Mouse (Mus musculus): ENCODE results near the gene Sertad4.

The Sertad4 gene

GRCm38 (mm10) chr1:192855474-192856230, at the start of gene Sertad4:
Gene Sertad4, minus strand, starts transcription at chr1:192855756.
- DNase-seq (ENCODE audit: low spot score in 2 of 2) = peak in 1 of 2 experiments; percentile 23

GRCm38 (mm10) chr1:192901516-192901915, 46.0 kb upstream of the Sertad4 start:
- DNase-seq (ENCODE audit: low spot score in 2 of 2) = no peak

- no peak for DNase-seq (ENCODE audit: low spot score in 2 of 2)
Measured at GRCm38 (mm10) chr1:192900913-192901312, 45.4 kb upstream of the Sertad4 start.

- DNase-seq (ENCODE audit: low spot score in 2 of 2) = no peak
Measured at GRCm38 (mm10) chr1:192898742-192899141, 43.2 kb upstream of the Sertad4 start.

- no peak for DNase-seq (ENCODE audit: low spot score in 2 of 2)
Measured at GRCm38 (mm10) chr1:192897218-192897617, 41.7 kb upstream of the Sertad4 start.

GRCm38 (mm10) chr1:192896076-192896475, 40.5 kb upstream of the Sertad4 start:
- no peak for DNase-seq (ENCODE audit: low spot score in 2 of 2)

GRCm38 (mm10) chr1:192890716-192891115, 35.2 kb upstream of the Sertad4 start:
- no peak for DNase-seq (ENCODE audit: low spot score in 2 of 2)

- no peak for DNase-seq (ENCODE audit: low spot score in 2 of 2)
Measured at GRCm38 (mm10) chr1:192882617-192883295, 27.2 kb upstream of the Sertad4 start.

- DNase-seq (ENCODE audit: low spot score in 2 of 2) = no peak
Measured at GRCm38 (mm10) chr1:192880130-192880529, 24.6 kb upstream of the Sertad4 start.

- DNase-seq (ENCODE audit: low spot score in 2 of 2) = no peak
Measured at GRCm38 (mm10) chr1:192879086-192879580, 23.6 kb upstream of the Sertad4 start.

GRCm38 (mm10) chr1:192872841-192873240, 17.3 kb upstream of the Sertad4 start:
- DNase-seq (ENCODE audit: low spot score in 2 of 2) = no peak

GRCm38 (mm10) chr1:192869761-192870160, 14.2 kb upstream of the Sertad4 start:
- DNase-seq (ENCODE audit: low spot score in 2 of 2) = no peak

- DNase-seq (ENCODE audit: low spot score in 2 of 2) = no peak
Measured at GRCm38 (mm10) chr1:192864440-192864839, 8.9 kb upstream of the Sertad4 start.

- no peak for DNase-seq (ENCODE audit: low spot score in 2 of 2)
Measured at GRCm38 (mm10) chr1:192861305-192861960, 5.9 kb upstream of the Sertad4 start.

GRCm38 (mm10) chr1:192860273-192860672, 4.7 kb upstream of the Sertad4 start:
- DNase-seq (ENCODE audit: low spot score in 2 of 2) = no peak

GRCm38 (mm10) chr1:192857582-192857981, 2.0 kb upstream of the Sertad4 start:
- no peak for DNase-seq (ENCODE audit: low spot score in 2 of 2)

GRCm38 (mm10) chr1:192856931-192857330, 1.4 kb upstream of the Sertad4 start:
- no peak for DNase-seq (ENCODE audit: low spot score in 2 of 2)

GRCm38 (mm10) chr1:192856411-192856810, 855 bp upstream of the Sertad4 start:
- DNase-seq (ENCODE audit: low spot score in 2 of 2) = peak; percentile 59 to 63

GRCm38 (mm10) chr1:192854819-192855271, 711 bp downstream of the Sertad4 start:
- peak; percentile 5 to 28 for DNase-seq (ENCODE audit: low spot score in 2 of 2)

- DNase-seq (ENCODE audit: low spot score in 2 of 2) = no peak
Measured at GRCm38 (mm10) chr1:192853988-192854818, 1.4 kb downstream of the Sertad4 start.

- no peak for DNase-seq (ENCODE audit: low spot score in 2 of 2)
Measured at GRCm38 (mm10) chr1:192853429-192853828, 2.1 kb downstream of the Sertad4 start.

All from thymus, postnatal 10 days (tissue).